Mouse (Mus musculus) limb, embryonic 12.5 days (tissue): ENCODE results near the gene Lclat1. TPM values are rescaled to one million over a fixed set of nuclear protein-coding genes. Genes with fewer than 3 reads are reported as not detected.

ENCODE experiments used
- ATAC-seq: fragments of 200-750 bp; cut with Nextera tagmentation; 2 replicates; pipeline ENCODE4 v1.8.0; 2017; ENCODE audit warnings: low read depth, moderate TSS enrichment; ENCODE audit not compliant: insufficient number of reproducible peaks, insufficient read depth, low FRiP score, low TSS enrichment
- H3K27ac ChIP-seq: fragments of 300-500 bp; sonication (generic); 2 replicates; pipeline ENCODE4 v1.5.1; 2016; ENCODE audit warnings: mild to moderate bottlenecking, moderate library complexity
- H3K27me3 ChIP-seq: fragments of 300-500 bp; sonication (generic); 2 replicates; pipeline ENCODE4 v1.6.1; 2016; ENCODE audit warnings: mild to moderate bottlenecking, moderate library complexity
- H3K36me3 ChIP-seq: fragments of 300-500 bp; sonication (generic); 2 replicates; pipeline ENCODE4 v1.6.1; 2016; ENCODE audit warnings: mild to moderate bottlenecking, moderate library complexity
- H3K4me1 ChIP-seq: fragments of 300-500 bp; sonication (generic); replicated peaks from 2 replicates; pipeline ENCODE4 v1.6.1; 2016
- H3K4me2 ChIP-seq: fragments of 300-500 bp; sonication (generic); 2 replicates; pipeline ENCODE4 v1.6.1; 2016; ENCODE audit warnings: mild to moderate bottlenecking, moderate library complexity
- H3K4me3 ChIP-seq: fragments of 300-500 bp; sonication (generic); replicated peaks from 2 replicates; pipeline ENCODE4 v1.5.1; 2016; ENCODE audit warnings: mild to moderate bottlenecking
- H3K9ac ChIP-seq: fragments of 300-500 bp; sonication (generic); replicated peaks from 2 replicates; pipeline ENCODE4 v1.6.1; 2016; ENCODE audit warnings: mild to moderate bottlenecking, moderate library complexity
- H3K9me3 ChIP-seq: fragments of 300-500 bp; sonication (generic); 2 replicates; pipeline ENCODE4 v1.6.1; 2016; ENCODE audit warnings: mild to moderate bottlenecking, moderate library complexity
- WGBS: fragments of 180-500 bp; shearing (Covaris S2); methylation state at CpG from one replicate; pipeline ENCODE4 v1.1.7; 2016; 5-methylcytosine and 5-hydroxymethylcytosine counted together
- polyA plus RNA-seq: library from polyadenylated mRNA; unstranded; fragments of >200 nt; fragmentation: Nextera tagmentation; extraction: Ambion mirVana; gene quantifications from 2 replicates; pipeline ENCODE4 v1.2.1, GENCODE M21; 2016

Gene Lclat1
- polyA plus RNA-seq, 1 experiment from 2014 or later = 7.5 TPM

- Histone ChIP-seq H3K9ac (no peak overlapping the region), H3K4me2 (no peak overlapping the region), H3K4me1 (peaks cover 18% of the 10 kb centered on the region), H3K27ac (no peak overlapping the region), H3K27me3 (no peaks in the 10 kb centered on the region), H3K36me3 (0 out of 2 replicates have a peak, but pooled peaks cover 3% of the 10 kb centered on the region), H3K4me3 (no peak overlapping the region), H3K9me3 (no peaks in the 10 kb centered on the region)
- 86% methylated on average over 3 of the region's 3 CpGs for WGBS
- ATAC-seq = no peak
These were observed 119.6 kb downstream of the Lclat1 start for GRCm38 (mm10) chr17:73227361-73227760.

GRCm38 (mm10) chr17:73229445-73230155 is 121.8 kb downstream of the Lclat1 start:
- Histone ChIP-seq H3K36me3 (0 out of 2 replicates have a peak, but pooled peaks cover 3% of the 10 kb centered on the region), H3K27me3 (no peaks in the 10 kb centered on the region), H3K4me2 (no peak overlapping the region), H3K9me3 (no peaks in the 10 kb centered on the region), H3K27ac (no peak overlapping the region), H3K9ac (no peak overlapping the region), H3K4me3 (no peak overlapping the region), H3K4me1 (peaks cover 18% of the 10 kb centered on the region)
- no peak for ATAC-seq
- 85% methylated on average over 11 of the region's 11 CpGs for WGBS

GRCm38 (mm10) chr17:73230340-73230989 is 122.7 kb downstream of the Lclat1 start:
- WGBS = 93% methylated on average over 12 of the region's 12 CpGs
- Histone ChIP-seq H3K4me1 (peaks cover 9% of the 10 kb centered on the region), H3K4me3 (no peak overlapping the region), H3K4me2 (no peak overlapping the region), H3K36me3 (0 out of 2 replicates have a peak, but pooled peaks cover 3% of the 10 kb centered on the region), H3K9ac (no peak overlapping the region), H3K27me3 (no peaks in the 10 kb centered on the region), H3K9me3 (no peaks in the 10 kb centered on the region), H3K27ac (no peak overlapping the region)
- no peak for ATAC-seq

GRCm38 (mm10) chr17:73231337-73231736 is 123.6 kb downstream of the Lclat1 start:
- H3K36me3 ChIP-seq = 0 out of 2 replicates have a peak, but pooled peaks cover 3% of the 10 kb centered on the region
- no peak overlapping the region for H3K27ac ChIP-seq
- no peak overlapping the region for H3K4me2 ChIP-seq
- ATAC-seq = no peak
- 90% methylated on average over 1 of the region's 1 CpGs for WGBS
- H3K9ac ChIP-seq = no peak overlapping the region
- H3K9me3 ChIP-seq = no peaks in the 10 kb centered on the region
- peaks cover 2% of the 10 kb centered on the region; the same call in 1 of the 2 replicates for H3K4me1 ChIP-seq
- H3K4me3 ChIP-seq = no peak overlapping the region
- no peaks in the 10 kb centered on the region for H3K27me3 ChIP-seq

- Histone ChIP-seq H3K9ac (no peak overlapping the region), H3K4me3 (no peak overlapping the region), H3K36me3 (0 out of 2 replicates have a peak, but pooled peaks cover under 1% of the 10 kb centered on the region), H3K27me3 (no peaks in the 10 kb centered on the region), H3K4me1 (no peaks in the 10 kb centered on the region), H3K9me3 (no peaks in the 10 kb centered on the region), H3K4me2 (no peak overlapping the region), H3K27ac (no peak overlapping the region)
- 84% methylated on average over 2 of the region's 2 CpGs for WGBS
- no peak for ATAC-seq
These were observed 124.8 kb downstream of the Lclat1 start for GRCm38 (mm10) chr17:73232593-73232992.

- Histone ChIP-seq H3K4me3 (no peak overlapping the region), H3K4me2 (no peak overlapping the region), H3K27me3 (no peaks in the 10 kb centered on the region), H3K9ac (no peak overlapping the region), H3K4me1 (no peaks in the 10 kb centered on the region), H3K9me3 (no peaks in the 10 kb centered on the region), H3K36me3 (no peaks in the 10 kb centered on the region), H3K27ac (no peak overlapping the region)
- WGBS = 82% methylated on average over 1 of the region's 1 CpGs
- ATAC-seq = no peak
These were observed 126.2 kb downstream of the Lclat1 start for GRCm38 (mm10) chr17:73233975-73234374.

GRCm38 (mm10) chr17:73237178-73237853 is 129.5 kb downstream of the Lclat1 start:
- Histone ChIP-seq H3K4me2 (no peak overlapping the region), H3K9me3 (no peaks in the 10 kb centered on the region), H3K9ac (no peak overlapping the region), H3K27ac (no peak overlapping the region), H3K4me3 (no peak overlapping the region), H3K27me3 (no peaks in the 10 kb centered on the region), H3K36me3 (peaks cover 3% of the 10 kb centered on the region; the same call in 1 of the 2 replicates), H3K4me1 (peaks cover 15% of the 10 kb centered on the region)
- WGBS = 94% methylated on average over 3 of the region's 3 CpGs
- no peak for ATAC-seq

- H3K4me1 ChIP-seq = peaks cover 15% of the 10 kb centered on the region
- no peak overlapping the region for H3K9ac ChIP-seq
- no peak overlapping the region for H3K4me3 ChIP-seq
- H3K36me3 ChIP-seq = peaks cover 3% of the 10 kb centered on the region; the same call in 1 of the 2 replicates
- no peaks in the 10 kb centered on the region for H3K9me3 ChIP-seq
- WGBS = 90% methylated on average over 5 of the region's 5 CpGs
- no peak overlapping the region for H3K4me2 ChIP-seq
- no peaks in the 10 kb centered on the region for H3K27me3 ChIP-seq
- no peak for ATAC-seq
- no peak overlapping the region for H3K27ac ChIP-seq
These were observed 130.7 kb downstream of the Lclat1 start for GRCm38 (mm10) chr17:73238501-73238900.

GRCm38 (mm10) chr17:73241085-73241848 is 133.5 kb downstream of the Lclat1 start:
- ATAC-seq = no peak
- no peak overlapping the region for H3K4me2 ChIP-seq
- peaks cover 3% of the 10 kb centered on the region; the same call in 1 of the 2 replicates for H3K36me3 ChIP-seq
- H3K4me1 ChIP-seq = peaks cover 15% of the 10 kb centered on the region
- no peaks in the 10 kb centered on the region for H3K27me3 ChIP-seq
- no peak overlapping the region for H3K9ac ChIP-seq
- peak overlapping the region; percentile 35; the same call in 1 of the 2 replicates for H3K27ac ChIP-seq
- no peak overlapping the region for H3K4me3 ChIP-seq
- no peaks in the 10 kb centered on the region for H3K9me3 ChIP-seq
- 48% methylated on average over 5 of the region's 5 CpGs for WGBS

GRCm38 (mm10) chr17:73243676-73244075 is 135.9 kb downstream of the Lclat1 start:
- Histone ChIP-seq H3K9ac (no peak overlapping the region), H3K9me3 (no peaks in the 10 kb centered on the region), H3K27me3 (no peaks in the 10 kb centered on the region), H3K36me3 (peaks cover 3% of the 10 kb centered on the region; the same call in 1 of the 2 replicates), H3K27ac (no peak overlapping the region), H3K4me1 (peaks cover 15% of the 10 kb centered on the region), H3K4me2 (no peak overlapping the region), H3K4me3 (no peak overlapping the region)
- WGBS = 94% methylated on average over 6 of the region's 6 CpGs
- no peak for ATAC-seq
